Mouse (Mus musculus) midbrain, postnatal 0 days (tissue): Measurements from ENCODE around the gene Gm20715. TPM values are rescaled to one million over a fixed set of nuclear protein-coding genes. Genes with fewer than 3 reads are reported as not detected.

ENCODE experiments used
- ATAC-seq: fragments of 200-750 bp; cut with Nextera tagmentation; 2 replicates; pipeline ENCODE4 v1.8.0; 2017; ENCODE audit warnings: moderate number of reproducible peaks, mild to moderate bottlenecking, moderate TSS enrichment, moderate library complexity; ENCODE audit not compliant: low FRiP score
- DNase-seq: peaks from one replicate; pipeline ENCODE4 v3.0.0-alpha.2; 2015; ENCODE audit warnings: low spot score
- H3K27ac ChIP-seq: fragments of 300-500 bp; sonication (generic); 2 replicates; pipeline ENCODE4 v1.5.1; 2014; ENCODE audit warnings: low read depth, mild to moderate bottlenecking, low read length, mixed read lengths
- H3K27me3 ChIP-seq: fragments of 300-500 bp; sonication (generic); 2 replicates; pipeline ENCODE4 v1.6.1; 2014; ENCODE audit warnings: low read length, control low read depth, mixed read lengths; ENCODE audit not compliant: insufficient read depth
- H3K36me3 ChIP-seq: fragments of 300-500 bp; sonication (generic); 2 replicates; pipeline ENCODE4 v1.6.1; 2014; ENCODE audit warnings: low read length, control low read depth, mixed read lengths; ENCODE audit not compliant: insufficient read depth
- H3K4me1 ChIP-seq: fragments of 300-500 bp; sonication (generic); 2 replicates; pipeline ENCODE4 v1.6.1; 2014; ENCODE audit warnings: mild to moderate bottlenecking, control low read depth, antibody characterized with exemption, low read length, mixed read lengths; ENCODE audit not compliant: insufficient read depth
- H3K4me2 ChIP-seq: fragments of 300-500 bp; sonication (generic); 2 replicates; pipeline ENCODE4 v1.6.1; 2014; ENCODE audit warnings: low read depth, mild to moderate bottlenecking, low read length, mixed read lengths; ENCODE audit not compliant: poor library complexity, severe bottlenecking
- H3K4me3 ChIP-seq: fragments of 300-500 bp; sonication (generic); 2 replicates; pipeline ENCODE4 v1.5.1; 2014; ENCODE audit warnings: low read depth, mild to moderate bottlenecking, low read length, moderate library complexity
- H3K9ac ChIP-seq: fragments of 300-500 bp; sonication (generic); replicated peaks from 2 replicates; pipeline ENCODE4 v1.6.1; 2014; ENCODE audit warnings: mild to moderate bottlenecking, low read length, moderate library complexity, mixed read lengths; ENCODE audit not compliant: poor library complexity, severe bottlenecking
- H3K9me3 ChIP-seq: fragments of 300-500 bp; sonication (generic); 2 replicates; pipeline ENCODE4 v1.6.1; 2016; ENCODE audit warnings: low read length, control low read depth
- CTCF ChIP-seq: IDR thresholded peaks from 2 replicates; pipeline ENCODE4 v1.5.1; 2016; ENCODE audit warnings: antibody characterized with exemption, mild to moderate bottlenecking
- whole genome bisulfite sequencing: fragments of 180-500 bp; shearing (Covaris S2); extraction: QIAGEN DNeasy Blood & Tissue Kit; methylation state at CpG from one replicate; pipeline ENCODE4 v1.1.7; 2014; 5-methylcytosine and 5-hydroxymethylcytosine counted together
- polyA plus RNA-seq: library from polyadenylated mRNA; unstranded; fragments of >200 nt; fragmentation: Nextera tagmentation; extraction: Ambion mirVana; gene quantifications from 2 replicates; pipeline ENCODE4 v1.2.1, GENCODE M21; 2015
- total RNA-seq: library from RNA; depleted of rRNA; stranded (reverse); fragments of >200 nt; gene quantifications from 2 replicates; pipeline ENCODE4 v1.2.3, GENCODE M21; 2014

Gm20715 gene
- total and polyA plus RNA-seq, 2 experiments from 2014 or later = 0.77 TPM; not detected in 1

- WGBS = 0% methylated on average over 26 of the region's 28 CpGs
- Histone ChIP-seq H3K27ac (peak within 1 kb of the TSS; percentile 69), H3K9ac (peak within 1 kb of the TSS; percentile 83), H3K36me3 (peaks cover 20% of the 10 kb centered on the region; the same call in 1 of the 2 replicates), H3K4me2 (peak within 1 kb of the TSS; percentile 89), H3K4me1 (peaks cover 5% of the 10 kb centered on the region), H3K9me3 (no peaks in the 10 kb centered on the region), H3K4me3 (peak within 1 kb of the TSS; percentile 66), H3K27me3 (no peaks in the 10 kb centered on the region)
- DNase-seq (peak; percentile 98), ATAC-seq (peak; percentile 94)
- TF ChIP-seq CTCF = peak; percentile 47
Measured at GRCm38 (mm10) chr7:6383044-6383455, 27.0 kb upstream of the Gm20715 start, which contains the start of gene Zfp28. Zfp28 (plus strand) TSS chr7:6383295.

- no peaks in the 10 kb centered on the region for H3K27me3 ChIP-seq
- no peak overlapping the region for H3K9ac ChIP-seq
- H3K4me2 ChIP-seq = peak overlapping the region; percentile 89
- H3K4me3 ChIP-seq = peak overlapping the region; percentile 66
- no peak for TF ChIP-seq CTCF
- no peak for DNase-seq
- no peak for ATAC-seq
- H3K36me3 ChIP-seq = peaks cover 22% of the 10 kb centered on the region; the same call in 1 of the 2 replicates
- 77% methylated on average over 8 of the region's 8 CpGs for WGBS
- H3K27ac ChIP-seq = no peak overlapping the region
- H3K9me3 ChIP-seq = no peaks in the 10 kb centered on the region
- H3K4me1 ChIP-seq = peaks cover 5% of the 10 kb centered on the region
Measured at GRCm38 (mm10) chr7:6384011-6384410, 26.1 kb upstream of the Gm20715 start.

GRCm38 (mm10) chr7:6386995-6387394, 23.1 kb upstream of the Gm20715 start:
- Histone ChIP-seq H3K4me2 (no peak overlapping the region), H3K27me3 (no peaks in the 10 kb centered on the region), H3K4me1 (peaks cover 5% of the 10 kb centered on the region), H3K9me3 (no peaks in the 10 kb centered on the region), H3K9ac (no peak overlapping the region), H3K36me3 (peaks cover 32% of the 10 kb centered on the region), H3K27ac (no peak overlapping the region), H3K4me3 (no peak overlapping the region)
- DNase-seq = no peak
- TF ChIP-seq CTCF = no peak
- 96% methylated on average over 7 of the region's 8 CpGs for WGBS
- ATAC-seq = no peak

GRCm38 (mm10) chr7:6388971-6389370, 21.1 kb upstream of the Gm20715 start:
- 88% methylated on average over 5 of the region's 5 CpGs for WGBS
- no peak overlapping the region for H3K27ac ChIP-seq

GRCm38 (mm10) chr7:6389449-6389848, 20.6 kb upstream of the Gm20715 start:
- 74% methylated on average over 5 of the region's 5 CpGs for WGBS

More at GRCm38 (mm10) chr7:6388971-6389370, 21.1 kb upstream of the Gm20715 start:
- Histone ChIP-seq H3K27me3 (no peaks in the 10 kb centered on the region), H3K4me1 (peaks cover 2% of the 10 kb centered on the region), H3K36me3 (peaks cover 42% of the 10 kb centered on the region), H3K9ac (no peak overlapping the region), H3K9me3 (no peaks in the 10 kb centered on the region), H3K4me2 (no peak overlapping the region), H3K4me3 (no peak overlapping the region)
- no peak for TF ChIP-seq CTCF
- DNase-seq = no peak
- no peak for ATAC-seq

GRCm38 (mm10) chr7:6397996-6398975, 11.8 kb upstream of the Gm20715 start, which contains the start of gene Smim17:
Smim17 (plus strand) TSS chr7:6398715.
- peak; percentile 80 for DNase-seq
- Histone ChIP-seq H3K4me3 (peak within 1 kb of the TSS; percentile 45), H3K27me3 (no peaks in the 10 kb centered on the region), H3K4me1 (no peaks in the 10 kb centered on the region; the same call in 1 of the 2 replicates), H3K9ac (peak within 1 kb of the TSS; percentile 59; the same call in 1 of the 2 replicates), H3K4me2 (peak within 1 kb of the TSS; percentile 75), H3K36me3 (peaks cover 17% of the 10 kb centered on the region; the same call in 1 of the 2 replicates), H3K27ac (peak within 1 kb of the TSS; percentile 57), H3K9me3 (no peaks in the 10 kb centered on the region)
- 25% methylated on average over 25 of the region's 25 CpGs for WGBS
- TF ChIP-seq CTCF = no peak
- ATAC-seq = peak; percentile 92

More at GRCm38 (mm10) chr7:6389449-6389848, 20.6 kb upstream of the Gm20715 start:
- no peak for ATAC-seq
- DNase-seq = no peak
- Histone ChIP-seq H3K36me3 (peaks cover 44% of the 10 kb centered on the region), H3K27me3 (no peaks in the 10 kb centered on the region), H3K4me3 (no peak overlapping the region), H3K4me1 (no peaks in the 10 kb centered on the region), H3K4me2 (no peak overlapping the region), H3K9ac (no peak overlapping the region), H3K9me3 (no peaks in the 10 kb centered on the region), H3K27ac (no peak overlapping the region)
- no peak for TF ChIP-seq CTCF
